Mouse (Mus musculus): ENCODE data around the gene Ikzf5.

Gene Ikzf5

GRCm38 (mm10) chr7:131345856-131346541, 64.3 kb downstream of the Ikzf5 start:
- DNase-seq (ENCODE audit: low spot score): no peak
